Comparison of ENCODE assay signal across 14 mouse cellular contexts in genomic region chr11:94047288-94047687, GRCm38 (mm10). TPM values are rescaled to one million over a fixed set of nuclear protein-coding genes. Genes with fewer than 3 reads are reported as not detected.
A peak's percentile ranks its signal among the peaks of the same experiment; 100 is the strongest.
DNase-seq lines count a peak whose midpoint lies in the region; ATAC-seq and TF ChIP-seq lines count a peak whose summit lies in the region.
"Had no signal": no experiment of that assay in that cellular context is flagged by ENCODE, and none has a peak within 500 bp of the region (broad histone marks: within the 10 kb centered on the region; RNA-seq: fewer than 3 reads in every experiment).

No protein-coding gene starts in this region.

- no peaks in the 10 kb centered on the region for H3K36me3 ChIP-seq in ES-E14 (ENCODE audit: control insufficient read depth, insufficient read depth, low read length, poor library complexity, severe bottlenecking)
- peaks cover 47% of the 10 kb centered on the region for H3K36me3 ChIP-seq in hindbrain, embryonic 10.5 days
- peaks cover 37% of the 10 kb centered on the region for H3K36me3 ChIP-seq in midbrain, embryonic 13.5 days
- H3K36me3 ChIP-seq in kidney, embryonic 15.5 days = peaks cover 29% of the 10 kb centered on the region
- H3K36me3 ChIP-seq: intestine, embryonic 15.5 days had no signal

- no peak overlapping the region for H3K9ac ChIP-seq in ES-E14 (ENCODE audit: insufficient read depth, low read depth, low read length, poor library complexity, severe bottlenecking)
- H3K9ac ChIP-seq in midbrain, embryonic 13.5 days (replicated peaks) = peak overlapping the region; percentile 62
- no peak overlapping the region for H3K9ac ChIP-seq in kidney, embryonic 15.5 days
- H3K9ac ChIP-seq: intestine, embryonic 15.5 days; liver, embryonic 14.5 days had no signal

- in situ Hi-C loops in ES-E14 (cut with MboI; ENCODE audit: low sequenced_read_pairs in 2 of 2, unreplicated experiment in 2 of 2) = no loop called here

- no peak for ATAC-seq in midbrain, embryonic 13.5 days
- ATAC-seq in kidney, embryonic 15.5 days (replicated peaks; ENCODE audit: low FRiP score) = no peak
- ATAC-seq: intestine, embryonic 15.5 days had no signal

- H3K4me2 ChIP-seq in midbrain, embryonic 13.5 days (replicated peaks) = peak overlapping the region; percentile 72
- no peak overlapping the region for H3K4me2 ChIP-seq in kidney, embryonic 15.5 days
- H3K4me2 ChIP-seq: intestine, embryonic 15.5 days had no signal

- DNase-seq in ES-E14 (ENCODE audit: low read depth, low spot score) = no peak
- DNase-seq in ZHBTc4 (ENCODE audit: low read depth, low spot score) = peak; percentile 33
- no peak for DNase-seq in hindbrain, embryonic 10.5 days (ENCODE audit: low spot score)
- no peak for DNase-seq in heart, postnatal 14 days
- no peak for DNase-seq in spleen, adult 12 weeks (ENCODE audit: low spot score)
- DNase-seq in MN1 (ENCODE audit: low spot score) = no peak
- DNase-seq: cerebellum, adult 9-10 months; gastrocnemius, postnatal 14 days; lung, postnatal 4 days had no signal

- H3K27me3 ChIP-seq in hindbrain, embryonic 10.5 days (ENCODE audit: insufficient read depth, poor library complexity, severe bottlenecking) = no peaks in the 10 kb centered on the region
- H3K27me3 ChIP-seq in midbrain, embryonic 13.5 days = no peaks in the 10 kb centered on the region
- H3K27me3 ChIP-seq in kidney, embryonic 15.5 days = no peaks in the 10 kb centered on the region
- H3K27me3 ChIP-seq: intestine, embryonic 15.5 days had no signal

- H3K27ac ChIP-seq in ES-E14 (ENCODE audit: insufficient read depth, low read depth, low read length, poor library complexity, severe bottlenecking) = no peak overlapping the region
- H3K27ac ChIP-seq in hindbrain, embryonic 10.5 days = peak overlapping the region; percentile 59
- H3K27ac ChIP-seq in midbrain, embryonic 13.5 days = no peak overlapping the region
- no peak overlapping the region for H3K27ac ChIP-seq in kidney, embryonic 15.5 days
- H3K27ac ChIP-seq: intestine, embryonic 15.5 days; liver, embryonic 14.5 days; stomach, postnatal 0 days had no signal

- peaks cover 3 to 14% of the 10 kb centered on the region in 2 experiments; a peak in 3 of 4 replicates for H3K4me1 ChIP-seq in ES-E14 (ENCODE audit: control insufficient read depth in 2 of 2, insufficient read depth in 2 of 2, low read length in 2 of 2, poor library complexity in 1 of 2)
- peaks cover 30% of the 10 kb centered on the region for H3K4me1 ChIP-seq in hindbrain, embryonic 10.5 days (replicated peaks)
- peaks cover 44% of the 10 kb centered on the region for H3K4me1 ChIP-seq in midbrain, embryonic 13.5 days (replicated peaks)
- H3K4me1 ChIP-seq in kidney, embryonic 15.5 days = peaks cover 3% of the 10 kb centered on the region

- H3K9me3 ChIP-seq in ES-E14 (ENCODE audit: control insufficient read depth, insufficient read depth, low read depth, low read length) = no peaks in the 10 kb centered on the region
- no peaks in the 10 kb centered on the region for H3K9me3 ChIP-seq in hindbrain, embryonic 10.5 days
- H3K9me3 ChIP-seq in midbrain, embryonic 13.5 days = no peaks in the 10 kb centered on the region
- H3K9me3 ChIP-seq in kidney, embryonic 15.5 days (replicated peaks) = no peaks in the 10 kb centered on the region
- H3K9me3 ChIP-seq: intestine, embryonic 15.5 days had no signal

- intact Hi-C loops in heart, postnatal 14 days (cut with DNase I) = no loop called here

- no peak overlapping the region; a peak in 1 of 4 replicates for H3K4me3 ChIP-seq in ES-E14 (ENCODE audit: insufficient read depth in 1 of 2, low read depth in 1 of 2, low read length in 2 of 2, poor library complexity in 1 of 2, severe bottlenecking in 1 of 2)
- H3K4me3 ChIP-seq in hindbrain, embryonic 10.5 days = peak overlapping the region; percentile 68
- H3K4me3 ChIP-seq in midbrain, embryonic 13.5 days (replicated peaks) = peak overlapping the region; percentile 67
- H3K4me3 ChIP-seq in kidney, embryonic 15.5 days (replicated peaks) = no peak overlapping the region
- H3K4me3 ChIP-seq: intestine, embryonic 15.5 days had no signal

- WGBS in hindbrain, embryonic 10.5 days = 63% methylated on average over 2 of the region's 2 CpGs
- WGBS in midbrain, embryonic 13.5 days = 33% methylated on average over 2 of the region's 2 CpGs
- 84% methylated on average over 2 of the region's 2 CpGs for whole genome bisulfite sequencing in kidney, embryonic 15.5 days

TF ChIP-seq in ES-E14, 5 proteins besides CTCF, POLR2A, EP300 and RAD21:
- peak; percentile 56; the same call in 1 of the 2 replicates for TF ChIP-seq MAFK (IDR thresholded peaks at IDR 0.05; ENCODE audit: insufficient read depth, low read depth, low read length)
- no peak for TF ChIP-seq ZNF384 (IDR thresholded peaks at IDR 0.05; ENCODE audit: low read depth, low read length)
- TF ChIP-seq ZC3H11A (IDR thresholded peaks at IDR 0.05; ENCODE audit: borderline replicate concordance, low read depth, low read length) = no peak

RNA-seq across cellular contexts. Expression of gene Spag9, which starts 51.4 kb away (rescaled TPM):
- 16.5 and 20.9 TPM in 2 replicates for total RNA-seq in ES-E14 (2012; rRNA removed)
- polyA plus RNA-seq in hindbrain, embryonic 10.5 days (2016; fragmentation: Nextera tagmentation; extraction: Ambion mirVana) = 62.5 and 70.1 TPM in 2 replicates
- polyA plus RNA-seq in midbrain, embryonic 13.5 days (2015; fragmentation: Nextera tagmentation; extraction: Ambion mirVana) = 108 and 109 TPM in 2 replicates
- 100 to 1,000 TPM; 145 to 146 TPM for total RNA-seq in heart, postnatal 14 days (2021)
- polyA plus RNA-seq in kidney, embryonic 15.5 days (2015; fragmentation: Nextera tagmentation; extraction: Ambion mirVana) = 35.1 and 37.2 TPM in 2 replicates

Comparison
In these comparisons a context has a peak if more than half of its experiments do, and no peak if none do; other contexts are left out.
1. H3K4me3 ChIP-seq: peak in hindbrain, embryonic 10.5 days (single experiment) and midbrain, embryonic 13.5 days (single experiment); none in ES-E14 (0 of 2) and kidney, embryonic 15.5 days (single experiment).